Mouse (Mus musculus): ENCODE measurements around the gene Romo1.

- TF ChIP-seq CTCF (IDR thresholded peaks at IDR 0.05; ENCODE audit: low read depth, low read length) (no peak), GATA1 (IDR thresholded peaks at IDR 0.05; ENCODE audit: borderline replicate concordance, low read length) (no peak), TAL1 (conservative IDR thresholded peaks at IDR 0.05; ENCODE audit: low read depth, low read length) (no peak), POLR2AphosphoS5 (IDR thresholded peaks at IDR 0.05; ENCODE audit: insufficient replicate concordance, low read depth, low read length) (no peak)
Observed at GRCm38 (mm10) chr2:156177079-156177478, 33.2 kb downstream of the Romo1 start.
